Mouse (Mus musculus): Measurements from ENCODE around the gene Gm21973. TPM values are rescaled to one million over a fixed set of nuclear protein-coding genes. Genes with fewer than 3 reads are reported as not detected.

The Gm21973 gene
- total RNA-seq (2021): not detected
- long read RNA-seq, experiment 1: 0 reads
- long read RNA-seq, experiment 2: 0 reads

GRCm38 (mm10) chr15:10325080-10325479 is at the start of gene Gm21973:
Gm21973 (plus strand) TSS chr15:10325380.
- DNase-seq: no peak
- intact Hi-C loops (cut with DNase I): no loop called here

DNA sequence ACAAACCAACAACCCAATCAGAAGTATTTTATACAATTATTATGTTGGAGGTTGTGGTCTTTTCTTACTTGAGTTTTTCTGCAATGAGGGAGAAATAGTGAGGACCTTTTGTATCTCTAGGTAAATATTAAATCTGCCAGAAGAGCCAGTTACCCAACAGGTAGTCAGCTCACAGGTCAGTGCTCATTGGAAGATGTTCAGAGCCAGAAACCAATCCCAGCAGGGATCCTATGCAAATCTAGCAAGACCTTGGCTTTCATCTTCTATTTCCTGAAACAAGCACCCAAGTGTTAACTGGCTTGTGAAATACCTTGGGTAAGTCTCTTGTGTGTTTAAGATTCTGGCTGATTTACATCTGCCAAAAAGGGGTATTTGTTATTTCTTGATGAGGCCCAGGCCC is 48.8 kb upstream of the Gm21973 start:
- no peak for DNase-seq
- intact Hi-C loops (cut with DNase I): no loop called here

GRCm38 (mm10) chr15:10277461-10277860 is 47.7 kb upstream of the Gm21973 start:
- intact Hi-C loops (cut with DNase I): no loop called here
- no peak for DNase-seq

DNA sequence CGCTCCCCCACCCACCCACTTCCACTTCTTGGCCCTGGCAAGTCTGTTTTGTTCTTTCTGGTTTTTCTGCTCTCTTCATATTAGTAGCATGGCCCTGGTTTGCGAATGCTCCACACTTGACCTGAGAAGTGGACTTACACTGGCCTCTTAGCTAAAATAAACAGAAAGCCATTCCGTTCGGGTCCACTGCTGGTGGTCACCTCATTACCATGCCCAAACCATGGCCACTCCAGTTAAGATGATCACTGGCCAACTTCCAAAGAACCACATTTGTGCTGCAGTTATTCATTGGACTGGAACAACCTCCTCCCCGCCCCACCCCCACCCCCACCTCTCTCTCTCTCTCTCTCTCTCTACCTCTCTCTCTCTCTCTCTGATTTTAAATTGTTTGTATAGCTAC is 43.6 kb upstream of the Gm21973 start:
- intact Hi-C loops (cut with DNase I): no loop called here
- DNase-seq: no peak

DNA sequence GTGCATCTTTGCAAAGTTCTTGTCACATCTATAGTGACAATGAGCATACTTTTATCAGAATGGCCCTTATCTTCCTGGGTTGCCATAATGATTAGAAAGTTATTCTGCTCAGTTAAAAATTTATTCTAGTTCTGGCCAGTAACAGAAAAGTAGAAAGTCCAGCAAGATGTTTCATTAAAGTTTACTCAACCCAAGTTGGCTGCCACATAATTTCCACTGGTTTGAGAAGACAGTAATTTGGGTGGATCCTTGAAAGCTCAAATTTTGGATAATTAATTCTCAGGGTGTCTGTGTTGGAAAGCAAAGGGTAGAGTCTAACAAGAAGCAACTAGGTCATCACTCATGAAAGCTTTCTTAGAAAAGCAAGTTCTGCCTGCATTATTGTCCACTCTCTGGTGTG is 41.5 kb upstream of the Gm21973 start:
- DNase-seq: no peak
- intact Hi-C loops (cut with DNase I): no loop called here

DNA sequence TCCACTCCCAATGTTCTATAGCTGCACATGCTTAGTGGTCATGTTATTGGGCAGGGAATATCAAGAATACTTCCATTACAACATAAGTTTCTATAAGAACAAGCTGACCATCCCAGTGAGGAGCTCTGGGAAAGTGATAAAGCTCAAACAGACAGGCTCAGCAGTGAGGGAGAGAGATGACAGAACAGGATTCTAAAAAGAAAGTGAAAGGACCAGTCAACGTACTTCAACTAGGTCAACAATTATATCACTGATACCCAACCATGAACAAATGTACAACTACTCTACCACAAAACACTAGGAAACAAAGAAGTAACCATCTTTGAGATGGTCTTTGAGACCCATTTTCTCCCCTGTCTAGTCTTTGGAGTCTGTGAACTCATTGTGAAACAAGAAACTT is 28.6 kb upstream of the Gm21973 start:
- intact Hi-C loops (cut with DNase I): no loop called here
- no peak for DNase-seq

- no peak for DNase-seq
- intact Hi-C loops (cut with DNase I): no loop called here
Measured at GRCm38 (mm10) chr15:10298058-10298457, 27.1 kb upstream of the Gm21973 start.

- intact Hi-C loops (cut with DNase I): no loop called here
- no peak for DNase-seq
Measured at GRCm38 (mm10) chr15:10299467-10299866, 25.7 kb upstream of the Gm21973 start.

- intact Hi-C loops (cut with DNase I): no loop called here
Measured at GRCm38 (mm10) chr15:10306461-10306860, 18.7 kb upstream of the Gm21973 start.

GRCm38 (mm10) chr15:10311826-10312225 is 13.4 kb upstream of the Gm21973 start:
- intact Hi-C loops (cut with DNase I): loop anchor here (2.0 to 10.0 kb wide), 2 partner anchors 597 to 857 kb away; no protein-coding TSS in a partner anchor

More at GRCm38 (mm10) chr15:10306461-10306860, 18.7 kb upstream of the Gm21973 start:
- DNase-seq: no peak

DNA sequence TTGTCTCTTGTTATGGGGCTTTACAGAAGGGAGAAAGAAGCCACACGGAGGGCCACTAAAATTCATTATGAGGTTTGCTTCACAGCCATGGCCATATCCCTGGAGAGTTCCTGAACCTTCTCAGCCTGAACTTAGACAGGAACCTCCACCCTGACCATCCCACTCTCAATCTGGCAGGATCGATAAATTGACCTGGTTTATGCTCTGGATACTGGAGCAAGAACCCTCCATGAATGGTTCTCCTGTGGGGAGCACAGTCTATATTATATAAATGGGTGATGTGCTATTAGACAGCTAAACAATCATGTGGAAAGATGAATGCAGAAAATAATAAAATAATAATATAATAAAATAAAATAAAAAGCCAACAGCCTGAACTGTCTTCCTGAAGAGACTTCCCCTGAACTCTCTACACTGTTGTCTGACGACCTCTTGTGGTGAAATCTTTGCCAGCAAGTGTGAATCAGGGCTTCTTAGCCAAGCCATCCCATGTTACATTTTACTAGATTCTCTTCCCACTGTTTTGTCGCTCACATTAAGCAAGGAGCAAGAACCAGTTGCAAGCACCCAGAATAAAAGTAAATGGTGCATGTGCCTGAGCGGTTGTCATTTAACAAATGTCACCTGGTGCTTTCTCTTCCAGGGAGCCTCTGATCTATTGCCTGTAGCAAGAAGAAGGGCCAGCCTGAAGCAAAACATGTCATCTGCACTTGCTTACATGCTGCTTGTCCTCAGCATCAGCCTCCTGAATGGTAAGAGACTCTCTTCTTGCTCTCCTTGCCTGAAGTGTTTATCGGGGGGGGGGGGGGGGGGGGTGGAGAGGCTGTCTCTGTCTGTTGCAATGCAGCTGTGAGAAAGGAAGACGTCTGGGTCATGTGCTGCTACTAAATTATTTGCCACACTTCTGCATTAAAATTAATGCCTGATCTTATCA is 11.4 kb upstream of the Gm21973 start:
- peak; percentile 55 to 75 for DNase-seq
- intact Hi-C loops (cut with DNase I): loop anchor here (2.0 to 10.0 kb wide), 2 partner anchors 599 to 859 kb away; no protein-coding TSS in a partner anchor

More at GRCm38 (mm10) chr15:10311826-10312225, 13.4 kb upstream of the Gm21973 start:
- no peak for DNase-seq

- intact Hi-C loops (cut with DNase I): no loop called here
- DNase-seq: no peak
Measured at GRCm38 (mm10) chr15:10330626-10331025, 5.4 kb downstream of the Gm21973 start.

DNA sequence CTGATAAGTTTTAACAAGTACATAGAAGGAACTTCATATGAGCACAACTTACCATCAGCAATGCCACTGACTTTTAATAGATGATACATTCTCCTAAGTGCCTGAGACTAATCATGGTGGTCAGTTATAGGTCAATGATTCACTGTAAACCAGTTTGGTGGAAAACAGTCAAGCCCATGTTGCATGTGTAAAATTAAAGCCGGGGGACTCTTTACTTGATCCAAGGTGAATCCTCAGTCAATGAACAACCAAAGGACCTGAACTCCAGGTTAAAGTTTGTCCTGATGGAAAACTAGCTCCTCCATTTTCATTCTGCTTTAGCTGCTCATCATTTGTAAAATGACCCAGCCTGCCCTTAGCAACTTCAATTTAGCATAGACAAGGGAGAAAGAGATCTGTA is 7.4 kb downstream of the Gm21973 start:
- no peak for DNase-seq
- intact Hi-C loops (cut with DNase I): no loop called here

- DNase-seq: no peak
- intact Hi-C loops (cut with DNase I): no loop called here
Measured at GRCm38 (mm10) chr15:10338606-10339005, 13.4 kb downstream of the Gm21973 start.

DNA sequence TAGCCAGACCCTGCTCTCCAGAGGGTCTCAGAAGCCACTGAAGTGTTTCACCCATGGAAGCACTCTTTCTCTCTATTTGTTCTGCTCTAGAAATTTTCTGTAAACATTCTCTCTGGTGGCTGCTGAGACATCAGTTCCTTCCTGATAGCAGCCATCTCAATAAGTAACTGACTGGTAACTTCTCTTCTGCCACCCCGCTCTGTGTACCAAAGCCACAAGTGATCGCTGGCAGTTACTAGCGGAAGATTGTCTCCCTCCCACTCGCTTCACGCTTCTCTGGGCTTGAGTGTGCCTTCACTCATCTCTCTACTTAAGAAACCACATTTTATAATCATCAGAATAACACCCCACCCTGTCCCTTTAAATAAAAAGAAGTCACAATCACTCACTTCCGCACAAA is 21.9 kb downstream of the Gm21973 start:
- intact Hi-C loops (cut with DNase I): no loop called here
- no peak for DNase-seq

GRCm38 (mm10) chr15:10358039-10358948 is 33.1 kb downstream of the Gm21973 start, which contains the start of gene Agxt2:
Agxt2 (plus strand) TSS chr15:10358532.
- DNase-seq: no peak
- intact Hi-C loops (cut with DNase I): no loop called here

DNA sequence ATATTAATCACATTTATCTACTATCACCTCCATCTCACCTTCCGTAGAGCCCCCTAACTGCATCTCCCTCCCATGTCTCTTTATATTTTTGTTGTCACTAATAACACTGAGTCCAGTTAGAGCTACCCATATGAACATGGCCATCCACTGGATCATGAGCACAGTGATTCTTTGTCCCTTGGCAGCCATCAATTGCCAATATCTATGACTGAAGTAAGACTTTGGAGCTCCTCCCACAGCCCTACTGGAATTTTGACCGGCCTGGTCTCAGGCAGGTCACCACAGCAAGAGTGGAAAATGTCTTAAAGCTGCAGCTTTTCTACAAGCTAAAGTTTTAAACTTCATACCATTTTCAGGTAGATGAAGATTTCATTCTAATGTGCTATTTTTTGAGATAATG is 41.2 kb downstream of the Gm21973 start:
- intact Hi-C loops (cut with DNase I): no loop called here

DNA sequence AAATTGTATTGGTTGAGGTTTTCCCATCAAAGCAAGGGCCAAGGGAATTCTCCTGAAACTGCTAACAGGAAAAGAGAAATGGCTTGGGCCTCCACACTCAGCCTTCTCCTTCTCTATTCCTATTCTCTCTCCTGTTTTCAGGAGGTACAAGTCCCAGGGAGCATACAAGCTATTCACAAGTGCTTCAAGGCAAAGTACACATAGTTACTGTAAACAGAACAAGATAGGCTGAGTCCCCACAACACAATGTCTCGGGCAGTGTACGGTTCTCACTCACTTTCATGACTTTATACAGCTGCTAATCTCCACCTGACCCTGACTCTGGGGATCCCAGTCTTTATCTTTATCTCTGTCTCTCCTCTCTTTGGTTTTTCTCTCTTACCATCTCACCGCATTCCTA is 50.2 kb downstream of the Gm21973 start:
- intact Hi-C loops (cut with DNase I): no loop called here
- DNase-seq: no peak

More for the DNA sequence above, 41.2 kb downstream of the Gm21973 start:
- DNase-seq: no peak

- intact Hi-C loops (cut with DNase I): no loop called here
- DNase-seq: no peak
Measured at GRCm38 (mm10) chr15:10378338-10378959, 53.3 kb downstream of the Gm21973 start.

GRCm38 (mm10) chr15:10379757-10380458 is 54.7 kb downstream of the Gm21973 start:
- intact Hi-C loops (cut with DNase I): no loop called here
- DNase-seq: no peak
